Mouse (Mus musculus) A20 (cell line): Measurements from ENCODE around the gene Ush1g.

ENCODE experiments used
- DNase-seq: peaks from one replicate; pipeline ENCODE4 v3.0.0-alpha.2; 2011; ENCODE audit warnings: low read depth, low spot score

The Ush1g gene

GRCm38 (mm10) chr11:115289885-115290284, 32.0 kb downstream of the Ush1g start:
- DNase-seq, result no peak

GRCm38 (mm10) chr11:115288305-115288704, 33.5 kb downstream of the Ush1g start:
- DNase-seq, result no peak

- DNase-seq, result peak; percentile 17
These were observed 34.5 kb downstream of the Ush1g start for GRCm38 (mm10) chr11:115287386-115287785.

- DNase-seq, result no peak
These were observed 35.4 kb downstream of the Ush1g start for GRCm38 (mm10) chr11:115286201-115286993.

GRCm38 (mm10) chr11:115285282-115285681, 36.6 kb downstream of the Ush1g start:
- DNase-seq, result no peak

GRCm38 (mm10) chr11:115283891-115284620, 37.8 kb downstream of the Ush1g start:
- DNase-seq, result no peak

GRCm38 (mm10) chr11:115283486-115283765, 38.4 kb downstream of the Ush1g start:
- no peak for DNase-seq

- no peak for DNase-seq
These were observed 38.9 kb downstream of the Ush1g start for GRCm38 (mm10) chr11:115282723-115283485.

- DNase-seq, result no peak
These were observed 39.5 kb downstream of the Ush1g start for GRCm38 (mm10) chr11:115282295-115282694.

- peak; percentile 37 for DNase-seq
These were observed 42.1 kb downstream of the Ush1g start for GRCm38 (mm10) chr11:115279726-115280125.

- DNase-seq, result no peak
These were observed 43.7 kb downstream of the Ush1g start for GRCm38 (mm10) chr11:115278176-115278575.

- peak; percentile 66 for DNase-seq
These were observed 44.3 kb downstream of the Ush1g start for GRCm38 (mm10) chr11:115277604-115277975.

- peak; percentile 100 for DNase-seq
These were observed 44.8 kb downstream of the Ush1g start, which contains the start of gene Fdxr for GRCm38 (mm10) chr11:115276780-115277603. TSS of gene Fdxr (minus strand) at chr11:115277050.

- DNase-seq, result no peak
These were observed 45.9 kb downstream of the Ush1g start for GRCm38 (mm10) chr11:115275954-115276353.

- peak; percentile 47 for DNase-seq
These were observed 46.3 kb downstream of the Ush1g start for GRCm38 (mm10) chr11:115275509-115275908.

- DNase-seq, result no peak
These were observed 47.1 kb downstream of the Ush1g start for GRCm38 (mm10) chr11:115274771-115275170.

- no peak for DNase-seq
These were observed 47.7 kb downstream of the Ush1g start for GRCm38 (mm10) chr11:115274178-115274577.

GRCm38 (mm10) chr11:115273735-115274134, 48.1 kb downstream of the Ush1g start:
- DNase-seq, result no peak

- no peak for DNase-seq
These were observed 48.8 kb downstream of the Ush1g start for GRCm38 (mm10) chr11:115272894-115273498.

- DNase-seq, result no peak
These were observed 50.4 kb downstream of the Ush1g start for GRCm38 (mm10) chr11:115271481-115271880.

- DNase-seq, result no peak
These were observed 50.8 kb downstream of the Ush1g start for GRCm38 (mm10) chr11:115271052-115271451.
